Mouse (Mus musculus) Muller cell, postnatal 12 days (primary cell): ENCODE measurements around the gene B3gntl1.

ENCODE experiments used
- DNase-seq: peaks from one replicate; pipeline ENCODE4 v3.0.0-alpha.2; 2015; ENCODE audit errors: inconsistent ontology term

The B3gntl1 gene

GRCm38 (mm10) chr11:121672990-121673572 is at the start of gene B3gntl1:
Gene B3gntl1 (minus strand): TSS chr11:121673153.
- DNase-seq, result peak; percentile 99

- no peak for DNase-seq
These were observed 49.5 kb upstream of the B3gntl1 start for GRCm38 (mm10) chr11:121722434-121722833.

- no peak for DNase-seq
These were observed 47.8 kb upstream of the B3gntl1 start for GRCm38 (mm10) chr11:121720752-121721151.

GRCm38 (mm10) chr11:121717724-121718123 is 44.8 kb upstream of the B3gntl1 start:
- DNase-seq, result no peak

GRCm38 (mm10) chr11:121714745-121715485 is 42.0 kb upstream of the B3gntl1 start:
- DNase-seq, result no peak

GRCm38 (mm10) chr11:121713569-121713968 is 40.6 kb upstream of the B3gntl1 start:
- DNase-seq, result no peak

- DNase-seq, result no peak
These were observed 40.0 kb upstream of the B3gntl1 start for GRCm38 (mm10) chr11:121712987-121713386.

GRCm38 (mm10) chr11:121710245-121710644 is 37.3 kb upstream of the B3gntl1 start:
- DNase-seq, result no peak

GRCm38 (mm10) chr11:121709278-121709677 is 36.3 kb upstream of the B3gntl1 start:
- no peak for DNase-seq

GRCm38 (mm10) chr11:121706521-121707005 is 33.6 kb upstream of the B3gntl1 start:
- DNase-seq, result peak; percentile 60

GRCm38 (mm10) chr11:121703619-121704215 is 30.8 kb upstream of the B3gntl1 start:
- peak; percentile 55 for DNase-seq

GRCm38 (mm10) chr11:121702895-121703618 is 30.1 kb upstream of the B3gntl1 start:
- no peak for DNase-seq

- DNase-seq, result peak; percentile 96
These were observed 29.4 kb upstream of the B3gntl1 start for GRCm38 (mm10) chr11:121702111-121702894.

GRCm38 (mm10) chr11:121701244-121701643 is 28.3 kb upstream of the B3gntl1 start, which contains the start of gene Metrnl:
Gene Metrnl (plus strand): TSS chr11:121701544.
- DNase-seq, result no peak

GRCm38 (mm10) chr11:121698381-121698955 is 25.5 kb upstream of the B3gntl1 start:
- DNase-seq, result no peak

- DNase-seq, result no peak
These were observed 24.3 kb upstream of the B3gntl1 start for GRCm38 (mm10) chr11:121697271-121697670.

- DNase-seq, result no peak
These were observed 22.5 kb upstream of the B3gntl1 start for GRCm38 (mm10) chr11:121695304-121696064.

GRCm38 (mm10) chr11:121688024-121688423 is 15.1 kb upstream of the B3gntl1 start:
- DNase-seq, result no peak

GRCm38 (mm10) chr11:121686674-121687073 is 13.7 kb upstream of the B3gntl1 start:
- no peak for DNase-seq

- DNase-seq, result no peak
These were observed 13.1 kb upstream of the B3gntl1 start for GRCm38 (mm10) chr11:121686091-121686490.
